Mouse (Mus musculus): ENCODE data around the gene Rps21.

- TF ChIP-seq CTCF (IDR thresholded peaks at IDR 0.05; ENCODE audit: extremely low read depth, insufficient read depth, low read length) (no peak), POLR2A (IDR thresholded peaks at IDR 0.05; ENCODE audit: extremely low read depth, insufficient read depth, low read length) (no peak)
Observed at GRCm38 (mm10) chr2:180237601-180238345, 19.4 kb upstream of the Rps21 start.
